ENCODE assay signal across 9 mouse cellular contexts in the genomic region with DNA sequence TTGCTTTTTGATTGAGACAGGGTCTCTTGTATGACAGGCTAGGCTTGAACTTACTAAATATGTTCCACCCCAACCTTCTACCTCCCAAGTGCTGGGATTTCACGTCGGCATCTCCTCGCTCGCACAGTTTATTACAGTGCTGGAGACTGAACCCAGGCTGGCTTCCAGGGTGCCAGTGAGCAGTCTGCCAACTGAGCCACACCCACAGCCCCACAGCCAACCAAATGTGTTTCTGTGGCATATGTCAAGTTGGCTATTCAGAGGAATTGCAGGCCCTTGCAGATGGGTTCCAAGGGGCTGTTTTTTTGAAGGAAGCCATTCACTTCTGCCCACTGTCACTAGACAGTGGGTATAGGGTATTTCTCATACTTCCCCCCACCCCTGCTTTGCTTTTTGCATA. TPM values are rescaled to one million over a fixed set of nuclear protein-coding genes. Genes with fewer than 3 reads are reported as not detected.
A peak's percentile ranks its signal among the peaks of the same experiment; 100 is the strongest.
DNase-seq lines count a peak whose midpoint lies in the region; ATAC-seq and TF ChIP-seq lines count a peak whose summit lies in the region.
"Had no signal": no experiment of that assay in that cellular context is flagged by ENCODE, and none has a peak within 500 bp of the region (broad histone marks: within the 10 kb centered on the region; RNA-seq: fewer than 3 reads in every experiment).

No protein-coding gene starts in this region.

- no peak for TF ChIP-seq POLR2A in lung, adult 2 months (IDR thresholded peaks at IDR 0.05; ENCODE audit: borderline replicate concordance, extremely low read depth, low read depth, low read length)

- H3K36me3 ChIP-seq in forebrain, embryonic 14.5 days (ENCODE audit: control insufficient read depth, insufficient read depth, low read length), result no peaks in the 10 kb centered on the region
- H3K36me3 ChIP-seq in forebrain, embryonic 11.5 days (ENCODE audit: control insufficient read depth, insufficient read depth, low read length), result no peaks in the 10 kb centered on the region
- H3K36me3 ChIP-seq in hindbrain, embryonic 10.5 days, result no peaks in the 10 kb centered on the region

- WGBS in forebrain, embryonic 14.5 days, result 69% methylated on average over 4 of the region's 4 CpGs
- WGBS in forebrain, embryonic 11.5 days, result 91% methylated on average over 4 of the region's 4 CpGs
- 17% methylated on average over 4 of the region's 4 CpGs for WGBS in lung, adult 2 months
- 93% methylated on average over 4 of the region's 4 CpGs for WGBS in hindbrain, embryonic 10.5 days

- peaks cover 39% of the 10 kb centered on the region for H3K4me1 ChIP-seq in forebrain, embryonic 14.5 days (ENCODE audit: control insufficient read depth, insufficient read depth, low read length)
- H3K4me1 ChIP-seq in forebrain, embryonic 11.5 days (replicated peaks; ENCODE audit: control insufficient read depth, insufficient read depth, low read length), result peaks cover 16% of the 10 kb centered on the region
- H3K4me1 ChIP-seq in lung, adult 2 months (ENCODE audit: control insufficient read depth, insufficient read depth, low read length), result peaks cover 46% of the 10 kb centered on the region
- peaks cover 53% of the 10 kb centered on the region for H3K4me1 ChIP-seq in hindbrain, embryonic 10.5 days (replicated peaks)

- H3K9ac ChIP-seq in forebrain, embryonic 14.5 days (ENCODE audit: low read length), result no peak overlapping the region
- no peak overlapping the region for H3K9ac ChIP-seq in forebrain, embryonic 11.5 days (ENCODE audit: low read length)

- ATAC-seq in forebrain, embryonic 14.5 days, result peak; percentile 33; the same call in 1 of the 2 replicates
- ATAC-seq in forebrain, embryonic 11.5 days (replicated peaks; ENCODE audit: low FRiP score), result no peak

- H3K9me3 ChIP-seq in forebrain, embryonic 14.5 days (replicated peaks; ENCODE audit: control insufficient read depth, low read length), result no peaks in the 10 kb centered on the region
- H3K9me3 ChIP-seq in forebrain, embryonic 11.5 days (ENCODE audit: control insufficient read depth, low read length), result no peaks in the 10 kb centered on the region
- no peaks in the 10 kb centered on the region for H3K9me3 ChIP-seq in hindbrain, embryonic 10.5 days

- peak; percentile 57 for DNase-seq in forebrain, embryonic 14.5 days (ENCODE audit: low spot score)
- no peak for DNase-seq in forebrain, embryonic 11.5 days (ENCODE audit: low spot score)
- DNase-seq in lung, adult 18-20 months, result peak; percentile 62 to 63
- no peak for DNase-seq in lung, adult 2 months
- DNase-seq in gastrocnemius, postnatal 14 days, result peak; percentile 44
- peak; percentile 60 for DNase-seq in skeletal muscle tissue, adult 2 months (ENCODE audit: low read depth, low spot score)
- no peak for DNase-seq in left cerebral cortex, postnatal 14 days (ENCODE audit: low spot score in 2 of 2)
- DNase-seq in hindbrain, embryonic 10.5 days (ENCODE audit: low spot score), result no peak

- no peak overlapping the region for H3K4me2 ChIP-seq in forebrain, embryonic 14.5 days (ENCODE audit: low read length)
- no peak overlapping the region for H3K4me2 ChIP-seq in forebrain, embryonic 11.5 days (ENCODE audit: low read depth, low read length, severe bottlenecking)

- no peak for TF ChIP-seq CTCF in lung, adult 2 months (IDR thresholded peaks at IDR 0.05; ENCODE audit: insufficient read depth, low read length)

- intact Hi-C loops in gastrocnemius, postnatal 14 days (cut with DNase I; ENCODE audit: low total_unique reads), result no loop called here
- intact Hi-C loops in left cerebral cortex, postnatal 14 days (cut with DNase I), result no loop called here

- no peaks in the 10 kb centered on the region for H3K27me3 ChIP-seq in forebrain, embryonic 14.5 days (replicated peaks; ENCODE audit: control insufficient read depth, insufficient read depth, low read length)
- no peaks in the 10 kb centered on the region for H3K27me3 ChIP-seq in forebrain, embryonic 11.5 days (ENCODE audit: control insufficient read depth, insufficient read depth, low read length)
- no peaks in the 10 kb centered on the region for H3K27me3 ChIP-seq in hindbrain, embryonic 10.5 days (ENCODE audit: insufficient read depth, poor library complexity, severe bottlenecking)

- H3K4me3 ChIP-seq in forebrain, embryonic 14.5 days (ENCODE audit: low read depth, low read length), result no peak overlapping the region
- H3K4me3 ChIP-seq in forebrain, embryonic 11.5 days (ENCODE audit: low read depth, low read length), result no peak overlapping the region
- no peak overlapping the region for H3K4me3 ChIP-seq in lung, adult 2 months (replicated peaks; ENCODE audit: extremely low read depth, low read depth, low read length)
- H3K4me3 ChIP-seq in hindbrain, embryonic 10.5 days, result no peak overlapping the region
- H3K4me3 ChIP-seq: myocyte had no signal

- H3K27ac ChIP-seq in forebrain, embryonic 14.5 days (ENCODE audit: low read depth, low read length), result no peak overlapping the region
- no peak overlapping the region for H3K27ac ChIP-seq in forebrain, embryonic 11.5 days (ENCODE audit: low read depth, low read length)
- no peak overlapping the region for H3K27ac ChIP-seq in hindbrain, embryonic 10.5 days

RNA-seq across cellular contexts. Expression of gene Anxa6, which starts 7.3 kb away (rescaled TPM):
- polyA plus RNA-seq in forebrain, embryonic 14.5 days (2014; fragmentation: Nextera tagmentation; extraction: Ambion mirVana), result 41.6 and 48.5 TPM in 2 replicates
- 59.6 and 66.7 TPM in 2 replicates for polyA plus RNA-seq in forebrain, embryonic 11.5 days (2014; fragmentation: Nextera tagmentation; extraction: Ambion mirVana)
- 151 and 170 TPM in 2 replicates for polyA plus RNA-seq in lung, adult 2 months (2012; rRNA removed)
- 100 to 1,000 TPM; 222 to 236 TPM for total RNA-seq in gastrocnemius, postnatal 14 days (2021)
- 10 to 100 TPM; 84.5 to 90.8 TPM for total RNA-seq in left cerebral cortex, postnatal 14 days (2021)
- polyA plus RNA-seq in hindbrain, embryonic 10.5 days (2016; fragmentation: Nextera tagmentation; extraction: Ambion mirVana), result 61.0 and 68.8 TPM in 2 replicates

RNA-seq across cellular contexts. Expression of gene Ccdc69, which starts 52.0 kb away (rescaled TPM):
- 0.20 and 0.56 TPM in 2 replicates for polyA plus RNA-seq in forebrain, embryonic 14.5 days (2014; fragmentation: Nextera tagmentation; extraction: Ambion mirVana)
- 0.36 TPM in 1 of 2 replicates, not detected in the other for polyA plus RNA-seq in forebrain, embryonic 11.5 days (2014; fragmentation: Nextera tagmentation; extraction: Ambion mirVana)
- 2.2 and 4.1 TPM in 2 replicates for polyA plus RNA-seq in lung, adult 2 months (2012; rRNA removed)
- total RNA-seq in gastrocnemius, postnatal 14 days (2021), result 10 to 100 TPM in 1 of 2 experiments, 1 to 10 TPM in 1; 7.8 to 14.0 TPM
- under 1 TPM; 0.27 to 0.55 TPM for total RNA-seq in left cerebral cortex, postnatal 14 days (2021)
- 0.25 and 0.56 TPM in 2 replicates for polyA plus RNA-seq in hindbrain, embryonic 10.5 days (2016; fragmentation: Nextera tagmentation; extraction: Ambion mirVana)

Comparison
In these comparisons a context has a peak if more than half of its experiments do, and no peak if none do; other contexts are left out.
1. DNase-seq: peak in forebrain, embryonic 14.5 days (single experiment), lung, adult 18-20 months (2 of 2), gastrocnemius, postnatal 14 days (single experiment) and skeletal muscle tissue, adult 2 months (single experiment); none in forebrain, embryonic 11.5 days (single experiment), lung, adult 2 months (single experiment), left cerebral cortex, postnatal 14 days (0 of 2) and hindbrain, embryonic 10.5 days (single experiment).